In the genomic region with DNA sequence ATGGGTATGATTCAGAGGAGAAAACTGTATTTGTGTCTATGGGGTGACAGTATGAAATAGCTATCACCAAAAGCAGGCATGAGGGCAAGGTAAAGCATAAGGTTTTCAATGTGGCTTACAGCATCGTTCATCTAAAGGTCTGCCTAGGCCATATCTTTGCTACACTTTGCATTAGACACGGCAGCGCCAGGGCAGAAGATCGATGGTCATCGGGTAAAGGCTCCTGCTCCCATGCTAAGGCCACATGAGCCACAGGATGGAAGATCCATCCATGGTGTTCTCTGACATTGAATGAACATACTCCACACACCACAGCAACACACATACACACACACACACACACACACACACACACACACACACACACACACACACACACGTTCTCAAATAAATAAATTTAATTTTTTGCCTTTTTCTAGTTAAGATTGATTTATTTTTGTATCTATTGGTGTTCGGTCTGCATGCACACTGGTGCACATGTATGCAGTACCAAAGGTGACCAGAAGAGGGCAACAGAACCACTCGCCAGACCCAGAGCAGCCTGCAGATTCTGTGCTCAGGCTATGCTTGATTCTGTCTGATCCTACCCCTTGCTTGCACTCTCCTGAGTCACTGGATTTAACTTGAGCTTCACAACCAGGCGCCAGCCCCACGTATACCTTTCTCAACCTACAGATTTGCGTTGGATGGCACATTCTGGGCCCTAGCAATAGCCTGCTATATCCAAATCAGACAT, we compare ENCODE assay signal across 9 mouse cellular contexts. TPM values are rescaled to one million over a fixed set of nuclear protein-coding genes. Genes with fewer than 3 reads are reported as not detected.
DNase-seq lines count a peak whose midpoint lies in the region; ATAC-seq and TF ChIP-seq lines count a peak whose summit lies in the region.
"Had no signal": no experiment of that assay in that cellular context is flagged by ENCODE, and none has a peak within 500 bp of the region (broad histone marks: within the 10 kb centered on the region; RNA-seq: fewer than 3 reads in every experiment).

No protein-coding gene starts in this region.

- dilution Hi-C loops in CH12.LX (cut with MboI; ENCODE audit: extremely low pct_ligation_motif_present, extremely low pct_unique_long_range_greater_than_20kb, low sequenced_read_pairs), result no loop called here

- no peak overlapping the region for H3K27ac ChIP-seq in CH12.LX (ENCODE audit: insufficient read depth, low read depth)
- no peak overlapping the region for H3K27ac ChIP-seq in embryonic facial prominence, embryonic 11.5 days (replicated peaks; ENCODE audit: low read depth, low read length)
- H3K27ac ChIP-seq in liver, embryonic 14.5 days, result no peak overlapping the region
- H3K27ac ChIP-seq: limb, embryonic 15.5 days had no signal

- no peaks in the 10 kb centered on the region for H3K9me3 ChIP-seq in CH12.LX (replicated peaks; ENCODE audit: low read length)
- no peaks in the 10 kb centered on the region for H3K9me3 ChIP-seq in embryonic facial prominence, embryonic 11.5 days (replicated peaks; ENCODE audit: control insufficient read depth, low read length)
- H3K9me3 ChIP-seq in liver, embryonic 14.5 days (ENCODE audit: control insufficient read depth, low read length), result no peaks in the 10 kb centered on the region
- H3K9me3 ChIP-seq: limb, embryonic 15.5 days had no signal

- no peak overlapping the region for H3K4me3 ChIP-seq in CH12.LX (replicated peaks in 1 of 3; ENCODE audit: low read depth in 2 of 3, low read length in 2 of 3, poor library complexity in 1 of 3)
- H3K4me3 ChIP-seq in embryonic facial prominence, embryonic 11.5 days (ENCODE audit: low read depth, low read length), result no peak overlapping the region
- no peak overlapping the region for H3K4me3 ChIP-seq in liver, embryonic 14.5 days (ENCODE audit: insufficient read depth in 1 of 2, low read depth in 2 of 2, low read length in 2 of 2)
- H3K4me3 ChIP-seq: limb, embryonic 15.5 days had no signal

- ATAC-seq in embryonic facial prominence, embryonic 11.5 days (replicated peaks; ENCODE audit: insufficient number of reproducible peaks, low FRiP score, low TSS enrichment, low read depth), result peak; percentile 67; the same call in 1 of the 2 replicates
- ATAC-seq in liver, embryonic 14.5 days (ENCODE audit: insufficient read depth), result peak; percentile 41; the same call in 1 of the 2 replicates
- peak; percentile 60; the same call in 1 of the 2 replicates for ATAC-seq in neutrophil, adult 5-6 weeks (ENCODE audit: extremely low read depth, insufficient number of reproducible peaks, low FRiP score, poor library complexity, severe bottlenecking)

- in situ Hi-C loops in CH12.LX (cut with MboI; ENCODE audit: low pct_ligation_motif_present, low pct_unique_long_range_greater_than_20kb, low sequenced_read_pairs), result no loop called here

- TF ChIP-seq RAD21 in CH12.LX (IDR thresholded peaks at IDR 0.05; ENCODE audit: low read depth, low read length), result peak; percentile 72

- no peaks in the 10 kb centered on the region for H3K36me3 ChIP-seq in CH12.LX (replicated peaks in 1 of 2; ENCODE audit: control insufficient read depth in 1 of 2, insufficient read depth in 1 of 2, low read length in 1 of 2)
- no peaks in the 10 kb centered on the region for H3K36me3 ChIP-seq in embryonic facial prominence, embryonic 11.5 days (replicated peaks; ENCODE audit: control insufficient read depth, insufficient read depth, low read depth, low read length)
- H3K36me3 ChIP-seq in liver, embryonic 14.5 days (replicated peaks; ENCODE audit: control insufficient read depth, insufficient read depth, low read depth), result no peaks in the 10 kb centered on the region
- H3K36me3 ChIP-seq: limb, embryonic 15.5 days had no signal

- H3K4me2 ChIP-seq in CH12.LX (ENCODE audit: insufficient read depth, low read depth, poor library complexity, severe bottlenecking), result 0 out of 2 replicates have a peak overlapping the region, but pooled peaks have one; percentile 27
- no peak overlapping the region for H3K4me2 ChIP-seq in embryonic facial prominence, embryonic 11.5 days (ENCODE audit: low read depth, low read length)
- no peak overlapping the region for H3K4me2 ChIP-seq in liver, embryonic 14.5 days (ENCODE audit: low read depth)
- H3K4me2 ChIP-seq: limb, embryonic 15.5 days had no signal

- WGBS in embryonic facial prominence, embryonic 11.5 days, result 41% methylated on average over 11 of the region's 11 CpGs
- 31% methylated on average over 11 of the region's 11 CpGs for WGBS in liver, embryonic 14.5 days (ENCODE audit: insufficient replicate concordance)

- TF ChIP-seq POLR2A in CH12.LX (IDR thresholded peaks at IDR 0.05; ENCODE audit: low read depth, low read length), result no peak

- no peaks in the 10 kb centered on the region for H3K79me2 ChIP-seq in CH12.LX (replicated peaks; ENCODE audit: control insufficient read depth, extremely low read depth, insufficient read depth, poor library complexity, severe bottlenecking)

- TF ChIP-seq EP300 in CH12.LX (IDR thresholded peaks at IDR 0.05; ENCODE audit: low read length), result no peak
- no peak for TF ChIP-seq EP300 in liver, embryonic 14.5 days (IDR thresholded peaks at IDR 0.05; ENCODE audit: low read depth)

- H3K4me1 ChIP-seq in CH12.LX (ENCODE audit: control insufficient read depth in 1 of 2, insufficient read depth in 2 of 2), result no peaks in the 10 kb centered on the region
- H3K4me1 ChIP-seq in embryonic facial prominence, embryonic 11.5 days (ENCODE audit: control insufficient read depth, insufficient read depth, low read length), result no peaks in the 10 kb centered on the region
- H3K4me1 ChIP-seq in liver, embryonic 14.5 days (replicated peaks; ENCODE audit: control insufficient read depth in 2 of 2, insufficient read depth in 2 of 2, low read length in 1 of 2), result no peaks in the 10 kb centered on the region
- H3K4me1 ChIP-seq: limb, embryonic 15.5 days had no signal

- peak; percentile 77 to 78 for TF ChIP-seq CTCF in CH12.LX (conservative IDR thresholded peaks at IDR 0.05 in 1 of 2, IDR thresholded peaks at IDR 0.05 in 1 of 2; ENCODE audit: low read depth in 2 of 2, low read length in 2 of 2)
- TF ChIP-seq CTCF in liver, embryonic 14.5 days (IDR thresholded peaks at IDR 0.05; ENCODE audit: low read depth), result peak; percentile 89

- DNase-seq in CH12.LX (ENCODE audit: extremely low read depth), result peak; percentile 72
- DNase-seq in adrenal gland, postnatal 36 days, result peak; percentile 44 to 64
- DNase-seq in embryonic facial prominence, embryonic 11.5 days (ENCODE audit: low spot score), result peak; percentile 78
- peak; percentile 31 for DNase-seq in heart, adult 8-10 months (ENCODE audit: low spot score)
- peak; percentile 36 to 74 for DNase-seq in kidney, postnatal 36 days
- peak; percentile 9 to 17 (median 14) for DNase-seq in liver, embryonic 14.5 days (ENCODE audit: low read depth in 3 of 3, low spot score in 3 of 3)
- DNase-seq in thymus, postnatal 36 days, result peak; percentile 27 to 34

- no peaks in the 10 kb centered on the region for H3K27me3 ChIP-seq in CH12.LX (replicated peaks)
- H3K27me3 ChIP-seq in embryonic facial prominence, embryonic 11.5 days (ENCODE audit: control insufficient read depth, insufficient read depth, low read length), result no peaks in the 10 kb centered on the region
- H3K27me3 ChIP-seq in liver, embryonic 14.5 days (ENCODE audit: control insufficient read depth, insufficient read depth, low read length), result no peaks in the 10 kb centered on the region
- H3K27me3 ChIP-seq: limb, embryonic 15.5 days had no signal

- no peak overlapping the region for H3K9ac ChIP-seq in CH12.LX (ENCODE audit: insufficient read depth, low read depth)
- no peak overlapping the region for H3K9ac ChIP-seq in embryonic facial prominence, embryonic 11.5 days (replicated peaks; ENCODE audit: low read length)
- H3K9ac ChIP-seq in liver, embryonic 14.5 days (replicated peaks), result no peak overlapping the region
- H3K9ac ChIP-seq: limb, embryonic 15.5 days had no signal

TF ChIP-seq in CH12.LX, 34 proteins besides CTCF, POLR2A, EP300 and RAD21:
- TF ChIP-seq MXI1 (IDR thresholded peaks at IDR 0.05; ENCODE audit: low read depth, low read length), result no peak
- no peak for TF ChIP-seq MEF2A (IDR thresholded peaks at IDR 0.05; ENCODE audit: borderline replicate concordance, low read depth, low read length)
- TF ChIP-seq SMC3 (IDR thresholded peaks at IDR 0.05; ENCODE audit: low read depth, low read length), result peak; percentile 65
- no peak for TF ChIP-seq TCF12 (IDR thresholded peaks at IDR 0.05; ENCODE audit: low read depth, low read length)
- TF ChIP-seq ZC3H11A (IDR thresholded peaks at IDR 0.05; ENCODE audit: low read depth, low read length), result peak; percentile 26; the same call in 1 of the 2 replicates

RNA-seq across cellular contexts. Expression of gene Scg3, which starts 36.3 kb away (rescaled TPM):
- not detected in 2 replicates for total RNA-seq in CH12.LX (2012; rRNA removed)
- total RNA-seq in CH12.LX (2014; rRNA removed), result not detected in 2 replicates
- polyA plus RNA-seq in CH12.LX (2012; ENCODE audit: insufficient read length, low read depth), result not detected in 2 replicates
- 10 to 100 TPM; 19.9 to 20.2 TPM for total RNA-seq in adrenal gland, postnatal 36 days (2021)
- 11.1 and 15.3 TPM in 2 replicates for polyA plus RNA-seq in embryonic facial prominence, embryonic 11.5 days (2014; fragmentation: Nextera tagmentation; extraction: Ambion mirVana)
- under 1 TPM in 3 of 4 experiments, not detected in 1; 0.19 to 0.60 (median 0.19) TPM for total RNA-seq in heart, adult 8-10 months (2022)
- polyA plus RNA-seq in liver, embryonic 14.5 days (2012; rRNA removed), result not detected in 2 replicates
- 0.04 TPM in 1 of 2 replicates, not detected in the other for polyA plus RNA-seq in liver, embryonic 14.5 days (2014; fragmentation: Nextera tagmentation; extraction: Ambion mirVana)
- total RNA-seq in neutrophil, adult 5-6 weeks (2017), result not detected in 2 replicates

RNA-seq across cellular contexts. Expression of gene Bmp5, which starts 55.0 kb away (rescaled TPM):
- total RNA-seq in CH12.LX (2012; rRNA removed) (not detected in 2 replicates), CH12.LX (2014; rRNA removed) (not detected in 2 replicates)
- not detected in 2 replicates for polyA plus RNA-seq in CH12.LX (2012; ENCODE audit: insufficient read length, low read depth)
- total RNA-seq in adrenal gland, postnatal 36 days (2021), result 1 to 10 TPM; 2.3 to 2.5 TPM
- polyA plus RNA-seq in embryonic facial prominence, embryonic 11.5 days (2014; fragmentation: Nextera tagmentation; extraction: Ambion mirVana), result 6.1 and 6.2 TPM in 2 replicates
- 1 to 10 TPM in 1 of 4 experiments, under 1 TPM in 3; 0.38 to 1.0 (median 0.75) TPM for total RNA-seq in heart, adult 8-10 months (2022)
- 0.94 and 1.7 TPM in 2 replicates for polyA plus RNA-seq in liver, embryonic 14.5 days (2012; rRNA removed)
- polyA plus RNA-seq in liver, embryonic 14.5 days (2014; fragmentation: Nextera tagmentation; extraction: Ambion mirVana), result 1.2 and 1.3 TPM in 2 replicates
- total RNA-seq in neutrophil, adult 5-6 weeks (2017), result not detected in 2 replicates

Comparison
In these comparisons a context has a peak if more than half of its experiments do, and no peak if none do; other contexts are left out.
1. DNase-seq: peak in every context shown above with its lines; median percentile 78 in embryonic facial prominence, embryonic 11.5 days; 72 in CH12.LX; 55 in kidney, postnatal 36 days; 54 in adrenal gland, postnatal 36 days; 31 in heart, adult 8-10 months; 30 in thymus, postnatal 36 days; 14 in liver, embryonic 14.5 days.
2. RNA of gene Scg3, which starts 36.3 kb away (total RNA-seq): 19.9 to 20.2 TPM in adrenal gland, postnatal 36 days; 0.19 to 0.60 TPM in heart, adult 8-10 months, not detected in CH12.LX and not detected in neutrophil, adult 5-6 weeks; every median in the first group is over 10 times any median in the second.
3. Peak in every context shown above with its lines, with median percentiles within 50 percentile points of each other: ATAC-seq.